Mouse (Mus musculus) Patski (cell line): Measurements from ENCODE around the gene Fcamr. TPM values are rescaled to one million over a fixed set of nuclear protein-coding genes. Genes with fewer than 3 reads are reported as not detected.

ENCODE experiments used
- ATAC-seq: fragments of 100-300 bp; one replicate; pipeline ENCODE4 v1.8.0; 2021
- CTCF ChIA-PET: fragments of 350-600 bp; sonication (Branson Sonifier 250); formaldehyde crosslinking; loops from one replicate; lab custom pipeline; 2022; ENCODE audit warnings: inconsistent platforms; lab: Charles Lee
- POLR2A ChIA-PET: fragments of 350-600 bp; sonication (Branson Sonifier 250); formaldehyde crosslinking; loops from one replicate; lab custom pipeline; 2022; ENCODE audit warnings: antibody characterized with exemption, inconsistent platforms; lab: Charles Lee
- DNase-seq: peaks from one replicate; pipeline ENCODE4 v3.0.0-alpha.2; 2011; ENCODE audit warnings: low read depth, low spot score
- H3K27me3 ChIP-seq: fragments of 371-371 bp; one replicate; pipeline ENCODE4 v1.5.1; 2021
- CTCF ChIP-seq: fragments of 100-300 bp; IDR thresholded peaks from one replicate; pipeline ENCODE4 v1.5.1; 2021
- in situ Hi-C: fragments of 300-500 bp; cut with MboI; formaldehyde crosslinking; loops from 3 replicates; pipeline ENCODE4 v1.11.1; 2018; ENCODE audit warnings: low pct_unique_long_range_greater_than_20kb, mixed read lengths
- polyA plus RNA-seq: library from polyadenylated mRNA; unstranded; gene quantifications from one replicate; pipeline ENCODE4 v1.2.3, GENCODE M21; 2021

Fcamr gene
- polyA plus RNA-seq, 1 experiment from 2014 or later: 0.31 TPM

GRCm38 (mm10) chr1:130775691-130776331, 24.9 kb upstream of the Fcamr start:
- H3K27me3 ChIP-seq: no peaks in the 10 kb centered on the region
- in situ Hi-C loops: no loop called here
- no peak for ATAC-seq
- TF ChIP-seq CTCF: no peak
- CTCF ChIA-PET: interaction anchor here (2.3 kb wide), 1 partner anchor 11 kb away, joined by 7 read pairs; no protein-coding TSS in a partner anchor
- POLR2A ChIA-PET: interaction anchor here (0.7 kb wide), 1 partner anchor 9 kb away, joined by 3 read pairs; no protein-coding TSS in a partner anchor
- no peak for DNase-seq

GRCm38 (mm10) chr1:130776645-130777044, 24.1 kb upstream of the Fcamr start:
- DNase-seq: no peak
- ChIA-PET CTCF (interaction anchor here (0.8 to 2.3 kb wide), 2 partner anchors 11 to 64 kb away, joined by 4 to 7 read pairs; no protein-coding TSS in a partner anchor), POLR2A (no interaction called here)
- no peaks in the 10 kb centered on the region for H3K27me3 ChIP-seq
- in situ Hi-C loops: no loop called here
- TF ChIP-seq CTCF: peak; percentile 67
- no peak for ATAC-seq

GRCm38 (mm10) chr1:130779867-130780266, 20.8 kb upstream of the Fcamr start:
- TF ChIP-seq CTCF: no peak
- in situ Hi-C loops: loop anchor here (5.0 to 10.0 kb wide), 3 partner anchors 78 to 485 kb away; no protein-coding TSS in a partner anchor
- CTCF ChIA-PET: interaction anchor here (2.0 kb wide), 1 partner anchor 17 kb away, joined by 6 read pairs; no protein-coding TSS in a partner anchor

GRCm38 (mm10) chr1:130784054-130784453, 16.6 kb upstream of the Fcamr start:
- H3K27me3 ChIP-seq: no peaks in the 10 kb centered on the region
- ChIA-PET POLR2A (interaction anchor here (1.5 kb wide), 1 partner anchor 17 kb away, joined by 4 read pairs; no protein-coding TSS in a partner anchor), CTCF (interaction anchor here (1.2 to 2.1 kb wide), 6 partner anchors 10 to 92 kb away, joined by 3 to 9 read pairs (median 6); no protein-coding TSS in a partner anchor)
- in situ Hi-C loops: loop anchor here (5.0 to 10.0 kb wide), 3 partner anchors 82 to 481 kb away; no protein-coding TSS in a partner anchor
- DNase-seq: no peak
- no peak for ATAC-seq
- TF ChIP-seq CTCF: peak; percentile 65

More at GRCm38 (mm10) chr1:130779867-130780266, 20.8 kb upstream of the Fcamr start:
- DNase-seq: no peak
- H3K27me3 ChIP-seq: no peaks in the 10 kb centered on the region
- no peak for ATAC-seq
- POLR2A ChIA-PET: no interaction called here

GRCm38 (mm10) chr1:130787001-130787400, 13.7 kb upstream of the Fcamr start:
- H3K27me3 ChIP-seq: no peaks in the 10 kb centered on the region
- in situ Hi-C loops: loop anchor here (10.0 kb wide), 2 partner anchors 212 to 478 kb away; no protein-coding TSS in a partner anchor
- ATAC-seq: peak; percentile 69
- TF ChIP-seq CTCF: peak; percentile 51
- no peak for DNase-seq
- POLR2A ChIA-PET: no interaction called here
- CTCF ChIA-PET: interaction anchor here (0.6 to 2.0 kb wide), 10 partner anchors 9 to 95 kb away, joined by 3 to 7 read pairs (median 3); no protein-coding TSS in a partner anchor

GRCm38 (mm10) chr1:130789512-130790451, 10.9 kb upstream of the Fcamr start:
- POLR2A ChIA-PET: no interaction called here
- CTCF ChIA-PET: no interaction called here
- TF ChIP-seq CTCF: no peak
- in situ Hi-C loops: loop anchor here (10.0 kb wide), 4 partner anchors 195 to 475 kb away; no protein-coding TSS in a partner anchor
- H3K27me3 ChIP-seq: peaks cover 10% of the 10 kb centered on the region
- ATAC-seq (no peak), DNase-seq (no peak)

DNA sequence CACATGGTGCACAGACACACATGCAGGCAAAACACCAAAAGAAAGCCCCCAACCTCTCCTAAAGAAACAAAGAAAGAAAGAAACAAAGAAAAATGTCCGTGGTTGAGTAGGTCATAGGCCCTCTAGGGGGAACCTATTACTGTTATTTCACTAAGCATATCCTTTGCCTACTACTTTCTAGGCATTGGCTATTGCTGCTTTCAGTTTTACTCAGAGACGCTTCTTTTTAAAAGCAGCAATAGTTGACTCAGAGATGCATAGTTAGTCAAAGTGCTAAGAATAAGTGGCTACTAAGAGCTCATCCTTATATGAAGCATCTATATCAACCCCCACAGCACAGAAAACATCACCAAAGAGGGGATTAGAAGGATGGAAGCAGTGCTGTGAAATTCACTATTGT, 5.4 kb upstream of the Fcamr start:
- ChIA-PET CTCF (interaction anchor here (1.6 to 1.7 kb wide), 2 partner anchors 9 to 68 kb away, joined by 3 to 4 read pairs; no protein-coding TSS in a partner anchor), POLR2A (no interaction called here)
- TF ChIP-seq CTCF: no peak
- in situ Hi-C loops: loop anchor here (10.0 kb wide), 2 partner anchors 189 to 259 kb away; no protein-coding TSS in a partner anchor
- DNase-seq (no peak), ATAC-seq (no peak)
- peaks cover 15% of the 10 kb centered on the region for H3K27me3 ChIP-seq

DNA sequence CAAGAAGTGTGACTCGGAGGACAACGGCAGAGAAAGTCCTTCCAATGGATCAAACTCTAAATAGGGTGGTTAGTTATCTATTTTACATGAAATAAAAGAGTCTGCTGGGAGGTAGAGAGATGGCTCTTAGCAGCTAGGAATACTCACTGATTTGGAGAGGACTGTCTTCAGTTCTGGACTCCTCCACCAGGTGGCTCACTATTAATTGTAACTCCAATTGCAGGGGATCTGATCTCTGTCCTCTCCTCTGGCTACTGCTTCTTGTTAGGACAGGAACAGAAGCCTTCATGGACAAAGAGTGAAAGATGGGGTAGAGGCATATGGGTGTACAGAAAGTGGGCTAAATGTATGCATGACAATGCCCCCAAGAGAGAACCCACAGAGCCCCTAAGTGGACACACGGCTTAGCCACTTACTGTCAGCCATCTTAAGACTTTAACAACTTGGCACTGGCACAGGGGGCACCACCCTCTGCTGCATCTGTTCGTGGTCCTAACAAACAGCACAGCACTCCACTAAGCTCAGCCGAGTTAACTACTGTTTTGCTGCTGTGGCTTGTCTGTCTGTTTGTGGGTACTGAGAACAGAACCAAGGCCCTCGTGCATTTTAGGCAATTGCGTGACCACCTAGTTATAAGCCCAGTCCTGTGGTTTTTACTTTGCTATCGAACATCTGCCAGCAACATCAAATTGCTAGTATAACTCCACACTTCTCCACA, 3.6 kb upstream of the Fcamr start:
- POLR2A ChIA-PET: no interaction called here
- peak; percentile 62 for TF ChIP-seq CTCF
- in situ Hi-C loops: loop anchor here (10.0 kb wide), 2 partner anchors 188 to 258 kb away; no protein-coding TSS in a partner anchor
- H3K27me3 ChIP-seq: peaks cover 15% of the 10 kb centered on the region
- no peak for DNase-seq
- CTCF ChIA-PET: interaction anchor here (1.9 to 2.0 kb wide), 2 partner anchors 17 to 44 kb away, joined by 4 to 6 read pairs; no protein-coding TSS in a partner anchor
- ATAC-seq: no peak

GRCm38 (mm10) chr1:130798037-130798436, 2.7 kb upstream of the Fcamr start:
- DNase-seq (no peak), ATAC-seq (no peak)
- no peak for TF ChIP-seq CTCF
- CTCF ChIA-PET: interaction anchor here (0.6 to 1.9 kb wide), 6 partner anchors 10 to 250 kb away, joined by 3 to 6 read pairs (median 4); no protein-coding TSS in a partner anchor
- H3K27me3 ChIP-seq: peaks cover 15% of the 10 kb centered on the region
- in situ Hi-C loops: loop anchor here (10.0 kb wide), 2 partner anchors 187 to 257 kb away; no protein-coding TSS in a partner anchor
- POLR2A ChIA-PET: interaction anchor here (0.6 kb wide), 2 partner anchors 76 to 141 kb away, joined by 3 to 5 read pairs; no protein-coding TSS in a partner anchor
